Mouse (Mus musculus) kidney, postnatal 0 days (tissue): ENCODE measurements at regions not wholly inside any gene's neighbourhood (a gene's known extent, or its start where the extent isn't known, plus 50 kb on each side); places are given as distances from the start of the nearest gene placed in this dataset.

ENCODE experiments used
- ATAC-seq: fragments of 200-750 bp; cut with Nextera tagmentation; replicated peaks from 2 replicates; pipeline ENCODE4 v1.8.0; 2017; ENCODE audit warnings: low read depth, moderate number of reproducible peaks, moderate TSS enrichment, moderate library complexity; ENCODE audit not compliant: low FRiP score
- DNase-seq: peaks from one replicate; pipeline ENCODE4 v3.0.0-alpha.2; 2016; ENCODE audit warnings: low spot score
- H3K27ac ChIP-seq: fragments of 300-500 bp; sonication (generic); 2 replicates; pipeline ENCODE4 v1.5.1; 2014; ENCODE audit warnings: mild to moderate bottlenecking
- H3K27me3 ChIP-seq: fragments of 300-500 bp; sonication (generic); 2 replicates; pipeline ENCODE4 v1.6.1; 2014; ENCODE audit warnings: low read length, mixed read lengths; ENCODE audit not compliant: insufficient read depth
- H3K36me3 ChIP-seq: fragments of 300-500 bp; sonication (generic); 2 replicates; pipeline ENCODE4 v1.6.1; 2014; ENCODE audit warnings: low read length, mixed read lengths; ENCODE audit not compliant: insufficient read depth
- H3K4me1 ChIP-seq: fragments of 300-500 bp; sonication (generic); replicated peaks from 2 replicates; pipeline ENCODE4 v1.6.1; 2014; ENCODE audit warnings: antibody characterized with exemption, low read length, mixed read lengths; ENCODE audit not compliant: insufficient read depth
- H3K4me2 ChIP-seq: fragments of 300-500 bp; sonication (generic); 2 replicates; pipeline ENCODE4 v1.6.1; 2014; ENCODE audit warnings: mild to moderate bottlenecking, low read length, moderate library complexity, mixed read lengths
- H3K4me3 ChIP-seq: fragments of 300-500 bp; sonication (generic); replicated peaks from 2 replicates; pipeline ENCODE4 v1.5.1; 2014; ENCODE audit warnings: low read depth, low read length
- H3K9ac ChIP-seq: fragments of 300-500 bp; sonication (generic); 2 replicates; pipeline ENCODE4 v1.6.1; 2014; ENCODE audit warnings: low read depth, low read length
- H3K9me3 ChIP-seq: fragments of 300-500 bp; sonication (generic); replicated peaks from 2 replicates; pipeline ENCODE4 v1.6.1; 2016; ENCODE audit warnings: low read length, inconsistent platforms, mixed read lengths
- CTCF ChIP-seq: IDR thresholded peaks from 2 replicates; pipeline ENCODE4 v1.5.1; 2016; ENCODE audit warnings: antibody characterized with exemption, low read depth, mild to moderate bottlenecking, moderate library complexity
- WGBS: fragments of 180-500 bp; shearing (Covaris S2); extraction: QIAGEN DNeasy Blood & Tissue Kit; methylation state at CpG from one replicate; pipeline ENCODE4 v1.1.7; 2014; 5-methylcytosine and 5-hydroxymethylcytosine counted together

GRCm38 (mm10) chr3:52184241-52184640 is 79.4 kb upstream of the Maml3 start:
- Histone ChIP-seq H3K9me3 (no peaks in the 10 kb centered on the region), H3K27ac (no peak overlapping the region), H3K27me3 (no peaks in the 10 kb centered on the region), H3K4me3 (no peak overlapping the region), H3K9ac (no peak overlapping the region), H3K4me2 (no peak overlapping the region), H3K36me3 (no peaks in the 10 kb centered on the region), H3K4me1 (peaks cover 18% of the 10 kb centered on the region; the same call in 1 of the 2 replicates)
- ATAC-seq (no peak), DNase-seq (no peak)
- TF ChIP-seq CTCF = no peak
- WGBS = 65% methylated on average over 12 of the region's 12 CpGs

DNA sequence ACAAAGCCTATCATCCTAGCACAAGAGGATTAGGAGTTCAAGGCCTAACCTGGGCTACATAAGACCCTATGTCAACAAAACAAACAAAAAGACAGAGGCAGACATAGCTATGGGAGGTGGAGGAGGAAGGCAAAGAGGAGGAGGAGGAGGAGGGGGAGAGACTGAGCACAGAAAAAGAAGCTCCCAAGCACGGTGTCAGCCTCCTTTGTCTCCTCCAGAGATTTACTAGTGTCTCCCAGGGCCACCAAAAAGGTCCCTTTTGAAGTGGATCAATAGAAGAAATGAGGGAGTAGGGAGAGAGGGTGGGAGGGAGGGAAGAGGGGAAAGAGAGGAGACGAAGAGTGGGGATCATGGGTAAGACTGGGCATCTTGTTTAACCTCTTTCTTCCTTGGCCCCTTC is 80.5 kb upstream of the Maml3 start:
- H3K4me3 ChIP-seq = no peak overlapping the region
- no peak overlapping the region for H3K9ac ChIP-seq
- H3K27ac ChIP-seq = no peak overlapping the region
- no peaks in the 10 kb centered on the region for H3K36me3 ChIP-seq
- peaks cover 7% of the 10 kb centered on the region; the same call in 1 of the 2 replicates for H3K4me1 ChIP-seq
- H3K27me3 ChIP-seq = no peaks in the 10 kb centered on the region
- 33% methylated on average over 2 of the region's 2 CpGs for WGBS
- H3K4me2 ChIP-seq = no peak overlapping the region
- H3K9me3 ChIP-seq = no peaks in the 10 kb centered on the region
- DNase-seq = no peak
- TF ChIP-seq CTCF = no peak
- ATAC-seq = no peak

GRCm38 (mm10) chr3:52187401-52187801 is 80.7 kb upstream of the Foxo1 start:
- ATAC-seq (no peak; the same call in 1 of the 2 replicates), DNase-seq (no peak)
- Histone ChIP-seq H3K27me3 (no peaks in the 10 kb centered on the region), H3K4me3 (no peak overlapping the region), H3K27ac (no peak overlapping the region), H3K36me3 (no peaks in the 10 kb centered on the region), H3K9me3 (no peaks in the 10 kb centered on the region), H3K4me1 (no peaks in the 10 kb centered on the region; the same call in 1 of the 2 replicates), H3K4me2 (no peak overlapping the region), H3K9ac (no peak overlapping the region)
- WGBS = 34% methylated on average over 4 of the region's 4 CpGs
- TF ChIP-seq CTCF = no peak

GRCm38 (mm10) chr3:52188303-52188702 is 79.8 kb upstream of the Foxo1 start:
- H3K27ac ChIP-seq = no peak overlapping the region
- H3K27me3 ChIP-seq = no peaks in the 10 kb centered on the region
- H3K4me3 ChIP-seq = no peak overlapping the region
- H3K9ac ChIP-seq = no peak overlapping the region
- no peak overlapping the region for H3K4me2 ChIP-seq
- H3K36me3 ChIP-seq = no peaks in the 10 kb centered on the region
- H3K4me1 ChIP-seq = no peaks in the 10 kb centered on the region; the same call in 1 of the 2 replicates
- WGBS = 87% methylated on average over 6 of the region's 6 CpGs
- DNase-seq = no peak
- TF ChIP-seq CTCF = no peak
- H3K9me3 ChIP-seq = no peaks in the 10 kb centered on the region
- no peak for ATAC-seq

- DNase-seq (no peak), ATAC-seq (no peak)
- H3K36me3 ChIP-seq = no peaks in the 10 kb centered on the region
- H3K9me3 ChIP-seq = no peaks in the 10 kb centered on the region
- WGBS = 83% methylated on average over 6 of the region's 6 CpGs
- no peak overlapping the region for H3K4me2 ChIP-seq
- no peak overlapping the region for H3K9ac ChIP-seq
- no peaks in the 10 kb centered on the region; the same call in 1 of the 2 replicates for H3K4me1 ChIP-seq
- TF ChIP-seq CTCF = no peak
- no peak overlapping the region for H3K27ac ChIP-seq
- no peak overlapping the region for H3K4me3 ChIP-seq
- H3K27me3 ChIP-seq = no peaks in the 10 kb centered on the region
Measured at GRCm38 (mm10) chr3:52189016-52189415, 79.1 kb upstream of the Foxo1 start.

GRCm38 (mm10) chr3:52190021-52190420 is 78.1 kb upstream of the Foxo1 start:
- ATAC-seq (no peak), DNase-seq (no peak)
- TF ChIP-seq CTCF = no peak
- WGBS = 71% methylated on average over 7 of the region's 7 CpGs
- H3K4me3 ChIP-seq = no peak overlapping the region
- H3K9me3 ChIP-seq = no peaks in the 10 kb centered on the region
- H3K4me1 ChIP-seq = no peaks in the 10 kb centered on the region; the same call in 1 of the 2 replicates
- H3K36me3 ChIP-seq = no peaks in the 10 kb centered on the region
- H3K27ac ChIP-seq = no peak overlapping the region
- H3K9ac ChIP-seq = no peak overlapping the region
- H3K27me3 ChIP-seq = no peaks in the 10 kb centered on the region
- no peak overlapping the region for H3K4me2 ChIP-seq

GRCm38 (mm10) chr3:52193026-52193425 is 75.1 kb upstream of the Foxo1 start:
- no peaks in the 10 kb centered on the region for H3K27me3 ChIP-seq
- WGBS = 44% methylated on average over 7 of the region's 7 CpGs
- no peaks in the 10 kb centered on the region for H3K9me3 ChIP-seq
- TF ChIP-seq CTCF = no peak
- H3K27ac ChIP-seq = no peak overlapping the region
- no peak overlapping the region for H3K4me3 ChIP-seq
- peaks cover 13% of the 10 kb centered on the region; the same call in 1 of the 2 replicates for H3K4me1 ChIP-seq
- H3K4me2 ChIP-seq = no peak overlapping the region
- DNase-seq (peak; percentile 81), ATAC-seq (no peak)
- no peaks in the 10 kb centered on the region for H3K36me3 ChIP-seq
- H3K9ac ChIP-seq = no peak overlapping the region
